Mouse (Mus musculus) left cerebral cortex, postnatal 10 days (tissue): ENCODE measurements around the gene Rps6ka4. TPM values are rescaled to one million over a fixed set of nuclear protein-coding genes. Genes with fewer than 3 reads are reported as not detected.

ENCODE experiments used
- DNase-seq, 2 experiments: peaks; one replicate each; pipeline ENCODE4 v3.0.0; 2021 to 2022; ENCODE audit warnings: low spot score in 2 of 2, mixed read lengths in 1 of 2; ENCODE audit errors: extremely low spot score in 1 of 2
- intact Hi-C: fragments of 180-260 bp; cut with DNase I; formaldehyde crosslinking; loops from one replicate; pipeline ENCODE4 v1.15.1; 2025
- microRNA-seq: library from miRNA; unstranded; fragments of <30 nt; microRNA quantifications from one replicate; pipeline ENCODE4 v1.2.0, GENCODE M21; 2022
- total RNA-seq, 2 experiments: library from RNA; stranded (reverse); gene quantifications; 2 replicates each; pipeline ENCODE4 v1.2.3; 2021

Rps6ka4 gene
- total RNA-seq, 2 experiments from 2014 or later = 25.7 to 31.1 TPM

DNA sequence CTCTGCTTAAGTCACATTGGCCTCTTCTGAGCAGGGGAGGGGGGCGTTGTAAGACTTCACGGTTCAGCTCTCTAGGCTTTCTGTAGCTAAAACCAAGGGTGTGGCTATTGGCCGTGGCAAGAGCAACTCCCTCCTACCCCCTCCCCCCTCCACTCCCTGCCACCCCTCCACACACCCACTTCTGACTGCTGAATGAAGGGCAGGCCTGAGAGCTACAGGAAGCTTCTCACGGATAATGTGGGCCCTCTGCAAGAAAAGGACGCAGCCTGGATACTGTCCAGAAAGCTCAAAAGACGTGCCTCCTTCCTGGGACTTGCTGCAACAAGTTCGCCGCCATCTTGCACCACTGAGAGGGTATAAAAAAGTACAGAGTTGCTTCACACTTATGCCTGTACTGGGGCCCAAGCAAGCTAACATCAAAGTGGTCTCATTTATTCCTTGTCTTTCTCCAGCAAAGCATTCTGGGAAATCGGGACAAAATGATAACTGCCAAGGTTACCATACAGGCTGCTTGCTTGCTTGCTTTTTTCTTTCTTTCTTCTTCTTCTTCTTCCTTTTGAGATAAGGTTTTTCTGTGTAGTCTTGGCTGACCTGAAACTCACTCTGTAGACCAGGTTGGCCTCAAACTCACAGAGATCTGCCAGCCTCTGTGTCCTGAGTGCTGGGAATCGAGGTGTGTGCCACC lies 21.2 kb downstream of the Rps6ka4 start:
- intact Hi-C loops = no loop called here
- no peak for DNase-seq

- DNase-seq = no peak
- intact Hi-C loops = no loop called here
Measured at GRCm38 (mm10) chr19:6814958-6815357, 25.5 kb downstream of the Rps6ka4 start.

DNA sequence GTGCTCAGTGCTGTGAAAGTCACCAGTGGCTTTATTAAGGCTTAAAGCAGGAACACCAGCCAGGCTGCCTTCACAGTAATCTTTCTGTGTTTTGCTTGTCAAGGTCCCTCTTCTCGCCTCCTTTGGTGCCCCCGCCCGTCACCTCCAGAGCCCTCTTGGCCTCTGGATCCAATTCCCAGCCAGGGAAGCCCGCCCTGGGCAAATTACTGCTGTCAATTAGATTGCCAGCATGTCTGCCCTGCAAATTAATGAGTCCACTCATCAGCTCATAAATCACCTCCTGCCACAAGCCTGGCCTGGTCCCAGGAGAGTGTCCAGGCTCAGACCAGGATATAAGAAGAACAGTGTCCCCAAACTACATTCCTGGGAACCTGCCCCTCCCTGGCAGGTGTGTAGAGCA lies 26.1 kb downstream of the Rps6ka4 start:
- DNase-seq = no peak
- intact Hi-C loops = no loop called here

Small RNA genes within 50 kb of the gene (microRNA-seq; reads per million reads assigned to microRNA genes)
- not detected for gene Mir5046

Other genes starting within 250 kb of the Rps6ka4 start
- gene Ccdc88b, start 17.6 kb upstream of the Rps6ka4 start, total RNA-seq = 1 to 10 TPM; 1.3 TPM
- 10 to 100 TPM; 42.5 to 49.6 TPM for gene Trmt112, start 69.1 kb upstream of the Rps6ka4 start, total RNA-seq
- 100 to 1,000 TPM; 280 to 318 TPM for gene Prdx5, start 69.5 kb upstream of the Rps6ka4 start, total RNA-seq
- 10 to 100 TPM; 41.4 to 43.5 TPM for gene Esrra, start 81.2 kb upstream of the Rps6ka4 start, total RNA-seq
- gene Catsperz, start 84.7 kb upstream of the Rps6ka4 start, total RNA-seq = 10 to 100 TPM; 14.0 to 20.6 TPM
- 10 to 100 TPM; 36.6 to 38.1 TPM for gene Kcnk4, start 93.9 kb upstream of the Rps6ka4 start, total RNA-seq
- 10 to 100 TPM; 40.4 to 42.8 TPM for gene Bad, start 101.2 kb upstream of the Rps6ka4 start, total RNA-seq
- 10 to 100 TPM; 78.7 to 79.5 TPM for gene Gpr137, start 101.8 kb upstream of the Rps6ka4 start, total RNA-seq
- gene Ppp1r14b, start 134.3 kb upstream of the Rps6ka4 start, total RNA-seq = 10 to 100 TPM; 97.2 to 98.4 TPM
- gene Plcb3, start 135.8 kb upstream of the Rps6ka4 start, total RNA-seq = 10 to 100 TPM; 11.2 to 11.6 TPM
- gene Fkbp2, start 139.9 kb upstream of the Rps6ka4 start, total RNA-seq = 10 to 100 TPM; 65.3 to 65.5 TPM
- gene Vegfb, start 147.0 kb upstream of the Rps6ka4 start, total RNA-seq = 10 to 100 TPM; 72.6 to 72.8 TPM
- 10 to 100 TPM; 15.8 to 19.4 TPM for gene Dnajc4, start 151.9 kb upstream of the Rps6ka4 start, total RNA-seq
- gene Nudt22, start 155.5 kb upstream of the Rps6ka4 start, total RNA-seq = 1 to 10 TPM; 9.2 to 9.5 TPM
- 10 to 100 TPM; 20.2 to 20.8 TPM for gene Trpt1, start 155.5 kb upstream of the Rps6ka4 start, total RNA-seq
- 1 to 10 TPM; 3.7 to 5.5 TPM for gene Fermt3, start 178.8 kb upstream of the Rps6ka4 start, total RNA-seq
- gene Stip1, start 199.3 kb upstream of the Rps6ka4 start, total RNA-seq = 100 to 1,000 TPM; 136 TPM
- gene Macrod1, start 216.2 kb upstream of the Rps6ka4 start, total RNA-seq = 1 to 10 TPM; 8.0 to 8.9 TPM